Comparison of ENCODE assay signal across 10 mouse cellular contexts in the genomic region with DNA sequence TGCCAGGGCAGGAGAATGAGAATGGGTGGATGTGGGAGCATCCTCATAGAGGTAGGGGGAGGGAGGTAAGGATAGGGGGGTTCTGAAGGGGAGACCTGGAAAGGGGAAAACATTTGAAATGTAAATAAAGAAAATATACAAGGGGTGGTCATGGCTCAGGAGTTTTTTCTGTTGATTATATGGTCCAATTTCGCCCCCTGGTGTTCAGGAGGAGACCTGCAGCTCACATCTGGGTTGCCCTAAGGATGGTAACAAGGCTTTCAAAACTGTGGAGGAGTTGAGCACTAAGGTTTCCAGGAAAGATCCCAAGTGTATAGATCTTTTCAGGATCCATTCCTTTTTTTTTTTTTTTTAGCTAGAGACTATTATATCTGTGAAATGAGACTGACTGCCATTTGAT. TPM values are rescaled to one million over a fixed set of nuclear protein-coding genes. Genes with fewer than 3 reads are reported as not detected.
A peak's percentile ranks its signal among the peaks of the same experiment; 100 is the strongest.
DNase-seq lines count a peak whose midpoint lies in the region; ATAC-seq and TF ChIP-seq lines count a peak whose summit lies in the region.
"Had no signal": no experiment of that assay in that cellular context is flagged by ENCODE, and none has a peak within 500 bp of the region (broad histone marks: within the 10 kb centered on the region; RNA-seq: fewer than 3 reads in every experiment).

No protein-coding gene starts in this region.

- no peak overlapping the region for H3K27ac ChIP-seq in intestine, postnatal 0 days (ENCODE audit: low read depth, low read length)
- no peak overlapping the region for H3K27ac ChIP-seq in intestine, embryonic 16.5 days (ENCODE audit: low read length)
- no peak overlapping the region for H3K27ac ChIP-seq in ES-E14 (ENCODE audit: insufficient read depth, low read depth, low read length, poor library complexity, severe bottlenecking)
- H3K27ac ChIP-seq in heart, postnatal 0 days (ENCODE audit: low read depth), result no peak overlapping the region
- no peak overlapping the region for H3K27ac ChIP-seq in liver, embryonic 14.5 days
- H3K27ac ChIP-seq: liver, embryonic 15.5 days had no signal

- H3K9ac ChIP-seq in intestine, postnatal 0 days (ENCODE audit: low read depth, low read length), result no peak overlapping the region
- no peak overlapping the region for H3K9ac ChIP-seq in intestine, embryonic 16.5 days (ENCODE audit: low read depth, low read length)
- H3K9ac ChIP-seq in ES-E14 (ENCODE audit: insufficient read depth, low read depth, low read length, poor library complexity, severe bottlenecking), result no peak overlapping the region
- no peak overlapping the region for H3K9ac ChIP-seq in heart, postnatal 0 days (replicated peaks; ENCODE audit: low read depth, low read length)
- H3K9ac ChIP-seq in liver, embryonic 14.5 days (replicated peaks), result no peak overlapping the region
- H3K9ac ChIP-seq: liver, embryonic 15.5 days had no signal

- ATAC-seq in intestine, postnatal 0 days, result no peak
- no peak for ATAC-seq in intestine, embryonic 16.5 days
- ATAC-seq in heart, postnatal 0 days (ENCODE audit: insufficient read depth, low read depth), result no peak
- no peak for ATAC-seq in liver, embryonic 14.5 days (ENCODE audit: insufficient read depth)
- ATAC-seq in erythroid progenitor cell, adult 5-6 weeks (replicated peaks; ENCODE audit: low FRiP score, poor library complexity, severe bottlenecking), result no peak

- in situ Hi-C loops in ES-E14 (cut with MboI; ENCODE audit: low sequenced_read_pairs in 2 of 2, unreplicated experiment in 2 of 2), result loop anchor here in 1 of 2 experiments (25.0 kb wide), 1 partner anchor 108 kb away; no protein-coding TSS in a partner anchor

- TF ChIP-seq CTCF in intestine, postnatal 0 days (IDR thresholded peaks at IDR 0.05; ENCODE audit: low read depth), result peak; percentile 70
- TF ChIP-seq CTCF in heart, postnatal 0 days (IDR thresholded peaks at IDR 0.05; ENCODE audit: low read depth), result peak; percentile 64
- TF ChIP-seq CTCF in liver, embryonic 14.5 days (IDR thresholded peaks at IDR 0.05; ENCODE audit: low read depth), result peak; percentile 61

- H3K36me3 ChIP-seq in intestine, postnatal 0 days (ENCODE audit: control insufficient read depth, insufficient read depth), result peaks cover 8% of the 10 kb centered on the region; the same call in 1 of the 2 replicates
- no peaks in the 10 kb centered on the region for H3K36me3 ChIP-seq in intestine, embryonic 16.5 days (ENCODE audit: control insufficient read depth, insufficient read depth, low read length)
- no peaks in the 10 kb centered on the region for H3K36me3 ChIP-seq in ES-E14 (ENCODE audit: control insufficient read depth, insufficient read depth, low read length, poor library complexity, severe bottlenecking)
- H3K36me3 ChIP-seq in heart, postnatal 0 days (replicated peaks; ENCODE audit: control insufficient read depth, insufficient read depth, low read length), result no peaks in the 10 kb centered on the region
- no peaks in the 10 kb centered on the region for H3K36me3 ChIP-seq in liver, embryonic 14.5 days (replicated peaks; ENCODE audit: control insufficient read depth, insufficient read depth, low read depth)
- H3K36me3 ChIP-seq: liver, embryonic 15.5 days had no signal

- H3K4me3 ChIP-seq in intestine, postnatal 0 days (ENCODE audit: low read depth, low read length), result no peak overlapping the region
- H3K4me3 ChIP-seq in intestine, embryonic 16.5 days (ENCODE audit: low read length), result no peak overlapping the region
- H3K4me3 ChIP-seq in ES-E14 (ENCODE audit: insufficient read depth in 1 of 2, low read depth in 1 of 2, low read length in 2 of 2, poor library complexity in 1 of 2, severe bottlenecking in 1 of 2), result no peak overlapping the region
- H3K4me3 ChIP-seq in heart, postnatal 0 days (ENCODE audit: low read depth, low read length), result no peak overlapping the region
- H3K4me3 ChIP-seq in liver, embryonic 14.5 days (ENCODE audit: insufficient read depth in 1 of 2, low read depth in 2 of 2, low read length in 2 of 2), result no peak overlapping the region
- H3K4me3 ChIP-seq: erythroblast, embryonic 14.5 days; liver, embryonic 15.5 days had no signal

- H3K4me2 ChIP-seq in intestine, postnatal 0 days (replicated peaks; ENCODE audit: low read depth), result no peak overlapping the region
- no peak overlapping the region for H3K4me2 ChIP-seq in intestine, embryonic 16.5 days (ENCODE audit: low read depth, low read length)
- no peak overlapping the region for H3K4me2 ChIP-seq in heart, postnatal 0 days (ENCODE audit: low read depth, low read length)
- H3K4me2 ChIP-seq in liver, embryonic 14.5 days (ENCODE audit: low read depth), result no peak overlapping the region
- H3K4me2 ChIP-seq: liver, embryonic 15.5 days had no signal

- WGBS in intestine, postnatal 0 days, result 0% methylated on average over 1 of the region's 1 CpGs
- 0% methylated on average over 1 of the region's 1 CpGs for WGBS in intestine, embryonic 16.5 days
- whole genome bisulfite sequencing in heart, postnatal 0 days, result 4% methylated on average over 1 of the region's 1 CpGs
- 0% methylated on average over 1 of the region's 1 CpGs for WGBS in liver, embryonic 14.5 days (ENCODE audit: insufficient replicate concordance)

- no peak for TF ChIP-seq EP300 in heart, postnatal 0 days (IDR thresholded peaks at IDR 0.05; ENCODE audit: low read depth)
- TF ChIP-seq EP300 in liver, embryonic 14.5 days (IDR thresholded peaks at IDR 0.05; ENCODE audit: low read depth), result no peak

- no peaks in the 10 kb centered on the region for H3K9me3 ChIP-seq in intestine, postnatal 0 days (ENCODE audit: control insufficient read depth)
- no peaks in the 10 kb centered on the region for H3K9me3 ChIP-seq in intestine, embryonic 16.5 days (ENCODE audit: control insufficient read depth, low read length)
- no peaks in the 10 kb centered on the region for H3K9me3 ChIP-seq in ES-E14 (ENCODE audit: control insufficient read depth, insufficient read depth, low read depth, low read length)
- no peaks in the 10 kb centered on the region for H3K9me3 ChIP-seq in heart, postnatal 0 days (replicated peaks; ENCODE audit: control insufficient read depth, low read length)
- no peaks in the 10 kb centered on the region for H3K9me3 ChIP-seq in liver, embryonic 14.5 days (ENCODE audit: control insufficient read depth, low read length)
- H3K9me3 ChIP-seq: liver, embryonic 15.5 days had no signal

- no peaks in the 10 kb centered on the region for H3K4me1 ChIP-seq in intestine, postnatal 0 days (replicated peaks; ENCODE audit: control insufficient read depth, insufficient read depth, low read length)
- no peaks in the 10 kb centered on the region for H3K4me1 ChIP-seq in intestine, embryonic 16.5 days (ENCODE audit: control insufficient read depth, insufficient read depth, low read length)
- no peaks in the 10 kb centered on the region for H3K4me1 ChIP-seq in ES-E14 (ENCODE audit: control insufficient read depth in 2 of 2, insufficient read depth in 2 of 2, low read length in 2 of 2, poor library complexity in 1 of 2)
- H3K4me1 ChIP-seq in heart, postnatal 0 days (ENCODE audit: control insufficient read depth, insufficient read depth), result no peaks in the 10 kb centered on the region
- H3K4me1 ChIP-seq in liver, embryonic 14.5 days (replicated peaks; ENCODE audit: control insufficient read depth in 2 of 2, insufficient read depth in 2 of 2, low read length in 1 of 2), result 0 out of 4 replicates have a peak, but pooled peaks cover 0 to 1% of the 10 kb centered on the region in 2 experiments

- H3K27me3 ChIP-seq in intestine, postnatal 0 days (replicated peaks; ENCODE audit: control insufficient read depth, insufficient read depth, low read length), result no peaks in the 10 kb centered on the region
- no peaks in the 10 kb centered on the region for H3K27me3 ChIP-seq in intestine, embryonic 16.5 days (replicated peaks; ENCODE audit: control insufficient read depth, insufficient read depth, low read length)
- H3K27me3 ChIP-seq in heart, postnatal 0 days (ENCODE audit: control insufficient read depth, insufficient read depth, low read length), result no peaks in the 10 kb centered on the region
- H3K27me3 ChIP-seq in liver, embryonic 14.5 days (ENCODE audit: control insufficient read depth, insufficient read depth, low read length), result no peaks in the 10 kb centered on the region
- H3K27me3 ChIP-seq: liver, embryonic 15.5 days had no signal

- peak; percentile 25 for DNase-seq in ES-E14 (ENCODE audit: low read depth, low spot score)
- DNase-seq in adrenal gland, postnatal 14 days, result peak; percentile 61
- DNase-seq in heart, postnatal 0 days (ENCODE audit: low spot score), result peak; percentile 16
- DNase-seq in liver, embryonic 14.5 days (ENCODE audit: low read depth in 3 of 3, low spot score in 3 of 3), result no peak
- peak; percentile 27 to 52 for DNase-seq in spleen, adult 18-20 months

TF ChIP-seq in ES-E14, 5 proteins besides CTCF, POLR2A, EP300 and RAD21:
- TF ChIP-seq ZC3H11A (IDR thresholded peaks at IDR 0.05; ENCODE audit: borderline replicate concordance, low read depth, low read length) (peak; percentile 96), HCFC1 (IDR thresholded peaks at IDR 0.05; ENCODE audit: borderline replicate concordance, insufficient read depth, low read length) (no peak), ZNF384 (IDR thresholded peaks at IDR 0.05; ENCODE audit: low read depth, low read length) (peak; percentile 31; the same call in 1 of the 2 replicates), MAFK (IDR thresholded peaks at IDR 0.05; ENCODE audit: insufficient read depth, low read depth, low read length) (no peak)

RNA-seq across cellular contexts. Expression of gene Ceacam1, which starts 2.0 kb away (rescaled TPM):
- polyA plus RNA-seq in intestine, postnatal 0 days (2015; fragmentation: Nextera tagmentation; extraction: Ambion mirVana), result 59.1 and 92.6 TPM in 2 replicates
- polyA plus RNA-seq in intestine, embryonic 16.5 days (2015; fragmentation: Nextera tagmentation; extraction: Ambion mirVana), result 40.6 and 46.7 TPM in 2 replicates
- total RNA-seq in ES-E14 (2012; rRNA removed), result 5.6 and 16.0 TPM in 2 replicates
- 16.1 and 21.2 TPM in 2 replicates for total RNA-seq in adrenal gland, postnatal 14 days (2021)
- total RNA-seq in heart, postnatal 0 days (2014; rRNA removed; ENCODE audit: low replicate concordance), result 4.9 and 12.8 TPM in 2 replicates
- 4.7 and 5.5 TPM in 2 replicates for polyA plus RNA-seq in heart, postnatal 0 days (2015; fragmentation: Nextera tagmentation; extraction: Ambion mirVana)
- 2.8 and 3.0 TPM in 2 replicates for polyA plus RNA-seq in liver, embryonic 14.5 days (2012; rRNA removed)
- polyA plus RNA-seq in liver, embryonic 14.5 days (2014; fragmentation: Nextera tagmentation; extraction: Ambion mirVana), result 3.8 and 4.3 TPM in 2 replicates
- 52.0 and 58.4 TPM in 2 replicates for total RNA-seq in erythroid progenitor cell, adult 5-6 weeks (2015; ENCODE audit: low replicate concordance)
- 9.5 and 13.3 TPM in 2 replicates for total RNA-seq in erythroid progenitor cell, adult 5-6 weeks (2017; ENCODE audit: low replicate concordance)

Comparison
In these comparisons a context has a peak if more than half of its experiments do, and no peak if none do; other contexts are left out.
1. DNase-seq: peak in ES-E14 (single experiment), adrenal gland, postnatal 14 days (single experiment), heart, postnatal 0 days (single experiment) and spleen, adult 18-20 months (2 of 2); none in liver, embryonic 14.5 days (0 of 3).
2. Peak in every context shown above with its lines, with median percentiles within 50 percentile points of each other: CTCF ChIP-seq.